Mouse (Mus musculus) lung, adult 2 months (tissue): ENCODE measurements around the gene Cenpb.

Source experiments
- CTCF ChIP-seq: fragments of 200-500 bp; IDR thresholded peaks from 2 replicates; pipeline ENCODE4 v1.5.1; 2011; ENCODE audit warnings: mild to moderate bottlenecking, low read length, control low read depth; ENCODE audit not compliant: insufficient read depth
- POLR2A ChIP-seq: fragments of 200-500 bp; IDR thresholded peaks from 2 replicates; pipeline ENCODE4 v1.6.1; 2011; ENCODE audit warnings: low read depth, mild to moderate bottlenecking, control low read depth, low read length, borderline replicate concordance; ENCODE audit errors: extremely low read depth

DNA sequence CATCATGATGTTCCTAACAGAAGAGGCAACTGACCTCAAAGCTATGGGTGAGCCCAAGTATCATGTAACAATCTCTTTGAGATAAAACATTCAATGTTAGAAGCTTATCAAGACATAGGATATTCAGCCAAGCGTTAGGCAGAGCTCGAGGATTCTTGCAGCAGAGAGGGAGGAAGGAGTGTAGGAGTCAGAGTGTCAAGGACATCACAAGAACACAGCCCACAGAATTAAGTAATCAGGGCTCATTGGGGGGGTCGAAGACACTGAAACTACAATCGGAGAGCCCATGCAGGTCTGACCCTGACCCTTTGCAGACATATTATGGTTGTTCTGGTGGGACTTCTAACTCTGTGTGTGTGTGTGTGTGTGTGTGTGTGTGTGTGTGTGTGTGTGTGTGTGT, 40.2 kb upstream of the Cenpb start:
- TF ChIP-seq POLR2A (no peak), CTCF (no peak)
